Comparison of ENCODE assay signal across 8 mouse cellular contexts in genomic region chr4:134534932-134535786, GRCm38 (mm10). TPM values are rescaled to one million over a fixed set of nuclear protein-coding genes. Genes with fewer than 3 reads are reported as not detected.
DNase-seq lines count a peak whose midpoint lies in the region; ATAC-seq lines count a peak whose summit lies in the region.

TSS of gene Mtfr1l (minus strand) at chr4:134535387.

- peak within 1 kb of the TSS; percentile 65 for H3K9ac ChIP-seq in hindbrain, embryonic 15.5 days

- H3K4me3 ChIP-seq in hindbrain, embryonic 15.5 days, result peak within 1 kb of the TSS; percentile 77

- peak; percentile 95 for DNase-seq in T-cell, adult 2 months (ENCODE audit: low spot score)
- DNase-seq in cerebellum, postnatal 36 days, result peak; percentile 92 to 95
- peak; percentile 96 to 97 for DNase-seq in frontal cortex, postnatal 36 days (ENCODE audit: low spot score in 2 of 2)
- DNase-seq in left cerebral cortex, adult 11 months (ENCODE audit: low spot score), result peak; percentile 96
- peak; percentile 98 to 99 for DNase-seq in lung, postnatal 4 days
- DNase-seq in retina, postnatal 7 days (ENCODE audit: low read depth, low spot score), result peak; percentile 91
- DNase-seq in urinary bladder, adult 2 months (ENCODE audit: low spot score), result peak; percentile 95

- H3K4me1 ChIP-seq in hindbrain, embryonic 15.5 days (replicated peaks), result peaks cover 33% of the 10 kb centered on the region

- H3K4me2 ChIP-seq in hindbrain, embryonic 15.5 days, result peak within 1 kb of the TSS; percentile 93

- no peaks in the 10 kb centered on the region for H3K27me3 ChIP-seq in hindbrain, embryonic 15.5 days

- H3K27ac ChIP-seq in hindbrain, embryonic 15.5 days (replicated peaks), result peak within 1 kb of the TSS; percentile 77

- H3K36me3 ChIP-seq in hindbrain, embryonic 15.5 days, result peaks cover 27% of the 10 kb centered on the region

- under 1% methylated on average over 66 of the region's 71 CpGs for WGBS in hindbrain, embryonic 15.5 days

- ATAC-seq in hindbrain, embryonic 15.5 days (ENCODE audit: low FRiP score, low read depth), result peak; percentile 98

- H3K9me3 ChIP-seq in hindbrain, embryonic 15.5 days, result no peaks in the 10 kb centered on the region

RNA-seq across cellular contexts. Expression of gene Mtfr1l, which starts in this region (rescaled TPM):
- 168 and 179 TPM in 2 replicates for polyA plus RNA-seq in hindbrain, embryonic 15.5 days (2015; fragmentation: Nextera tagmentation; extraction: Ambion mirVana)
- 153 and 165 TPM in 2 replicates for polyA plus RNA-seq in urinary bladder, adult 2 months (2012; rRNA removed)

Comparison
In these comparisons a context has a peak if more than half of its experiments do, and no peak if none do; other contexts are left out.
1. Peak in every context shown above with its lines: DNase-seq, ATAC-seq, H3K4me3 ChIP-seq and H3K27ac ChIP-seq.